20 mouse cellular contexts compared by ENCODE assay signal in genomic region chr9:106462430-106462800, GRCm38 (mm10). TPM values are rescaled to one million over a fixed set of nuclear protein-coding genes. Genes with fewer than 3 reads are reported as not detected.
DNase-seq lines count a peak whose midpoint lies in the region; ATAC-seq and TF ChIP-seq lines count a peak whose summit lies in the region.
"Had no signal": no experiment of that assay in that cellular context is flagged by ENCODE, and none has a peak within 500 bp of the region (broad histone marks: within the 10 kb centered on the region; RNA-seq: fewer than 3 reads in every experiment).

No protein-coding gene starts in this region.

- peaks cover 23% of the 10 kb centered on the region for H3K36me3 ChIP-seq in midbrain, embryonic 11.5 days (ENCODE audit: control insufficient read depth, insufficient read depth, low read length)
- H3K36me3 ChIP-seq in midbrain, postnatal 0 days (ENCODE audit: insufficient read depth, low read length): peaks cover 33% of the 10 kb centered on the region
- peaks cover 24% of the 10 kb centered on the region for H3K36me3 ChIP-seq in kidney, embryonic 16.5 days (ENCODE audit: insufficient read depth, low read length)

- 89% methylated on average over 12 of the region's 12 CpGs for WGBS in midbrain, embryonic 11.5 days
- WGBS in midbrain, postnatal 0 days: 91% methylated on average over 12 of the region's 12 CpGs
- 90% methylated on average over 12 of the region's 12 CpGs for WGBS in kidney, embryonic 16.5 days

- no peak for ATAC-seq in cerebellum, adult (ENCODE audit: insufficient number of reproducible peaks, low FRiP score, low TSS enrichment)
- no peak for ATAC-seq in midbrain, embryonic 11.5 days (ENCODE audit: low FRiP score)
- no peak for ATAC-seq in midbrain, postnatal 0 days (ENCODE audit: low FRiP score)
- no peak for ATAC-seq in kidney, embryonic 16.5 days (ENCODE audit: low FRiP score, low TSS enrichment)
- ATAC-seq: forebrain, embryonic 14.5 days; hindbrain, postnatal 0 days had no signal

- peak; percentile 72 for DNase-seq in cerebellum, adult 11-12 months
- DNase-seq in midbrain, embryonic 11.5 days (ENCODE audit: low spot score, missing footprints): peak; percentile 83
- no peak for DNase-seq in midbrain, postnatal 0 days (ENCODE audit: low spot score)
- DNase-seq in cerebellum, postnatal 14 days: peak; percentile 45 to 48
- DNase-seq in adrenal gland, adult 2 months: no peak
- DNase-seq: gastrocnemius, adult 2 months; gastrocnemius, postnatal 25 days; heart, adult 18-20 months; heart, postnatal 14 days; kidney, adult 11 months had no signal

- no peaks in the 10 kb centered on the region for H3K9me3 ChIP-seq in midbrain, embryonic 11.5 days (ENCODE audit: control insufficient read depth, low read length)
- no peaks in the 10 kb centered on the region for H3K9me3 ChIP-seq in midbrain, postnatal 0 days (ENCODE audit: low read length)
- no peaks in the 10 kb centered on the region for H3K9me3 ChIP-seq in kidney, embryonic 16.5 days (ENCODE audit: low read length)
- H3K9me3 ChIP-seq: embryonic facial prominence, embryonic 13.5 days; heart, embryonic 15.5 days; hindbrain, embryonic 13.5 days had no signal

- H3K4me3 ChIP-seq in midbrain, embryonic 11.5 days (ENCODE audit: low read depth, low read length): no peak overlapping the region
- H3K4me3 ChIP-seq in midbrain, postnatal 0 days (ENCODE audit: low read depth, low read length): no peak overlapping the region
- no peak overlapping the region for H3K4me3 ChIP-seq in kidney, embryonic 16.5 days (ENCODE audit: low read length)
- H3K4me3 ChIP-seq: embryonic facial prominence, embryonic 13.5 days; gastrocnemius, adult 2 months; heart, embryonic 15.5 days; hindbrain, embryonic 13.5 days had no signal

- peaks cover 7% of the 10 kb centered on the region for H3K27me3 ChIP-seq in midbrain, embryonic 11.5 days (ENCODE audit: control insufficient read depth, insufficient read depth, low read length)
- no peaks in the 10 kb centered on the region for H3K27me3 ChIP-seq in midbrain, postnatal 0 days (ENCODE audit: insufficient read depth, low read length)
- H3K27me3 ChIP-seq in kidney, embryonic 16.5 days (ENCODE audit: insufficient read depth, low read length): 0 out of 2 replicates have a peak, but pooled peaks cover 3% of the 10 kb centered on the region
- H3K27me3 ChIP-seq: hindbrain, embryonic 13.5 days had no signal

- H3K9ac ChIP-seq in midbrain, embryonic 11.5 days (ENCODE audit: low read length): no peak overlapping the region
- H3K9ac ChIP-seq in midbrain, postnatal 0 days (replicated peaks; ENCODE audit: low read length, poor library complexity, severe bottlenecking): no peak overlapping the region
- H3K9ac ChIP-seq in kidney, embryonic 16.5 days (replicated peaks; ENCODE audit: low read length): no peak overlapping the region
- H3K9ac ChIP-seq: heart, embryonic 15.5 days; hindbrain, embryonic 13.5 days had no signal

- H3K4me1 ChIP-seq in midbrain, embryonic 11.5 days (ENCODE audit: control insufficient read depth, insufficient read depth, low read length): peaks cover 34% of the 10 kb centered on the region
- H3K4me1 ChIP-seq in midbrain, postnatal 0 days (ENCODE audit: insufficient read depth, low read length): peaks cover 5% of the 10 kb centered on the region; the same call in 1 of the 2 replicates
- H3K4me1 ChIP-seq in kidney, embryonic 16.5 days (ENCODE audit: insufficient read depth, low read length): peaks cover 41% of the 10 kb centered on the region

- no peak for TF ChIP-seq CTCF in midbrain, postnatal 0 days (IDR thresholded peaks at IDR 0.05)

- no peak overlapping the region for H3K4me2 ChIP-seq in midbrain, embryonic 11.5 days
- H3K4me2 ChIP-seq in midbrain, postnatal 0 days (ENCODE audit: low read depth, low read length, poor library complexity, severe bottlenecking): no peak overlapping the region
- no peak overlapping the region for H3K4me2 ChIP-seq in kidney, embryonic 16.5 days (replicated peaks; ENCODE audit: low read depth, low read length)
- H3K4me2 ChIP-seq: embryonic facial prominence, embryonic 13.5 days; heart, embryonic 11.5 days; heart, embryonic 15.5 days; hindbrain, embryonic 13.5 days had no signal

- H3K27ac ChIP-seq in midbrain, embryonic 11.5 days (ENCODE audit: low read depth, low read length): no peak overlapping the region
- H3K27ac ChIP-seq in midbrain, postnatal 0 days (ENCODE audit: low read depth, low read length): no peak overlapping the region
- H3K27ac ChIP-seq in kidney, embryonic 16.5 days (ENCODE audit: low read length): no peak overlapping the region
- H3K27ac ChIP-seq: embryonic facial prominence, embryonic 13.5 days; gastrocnemius, adult 2 months; heart, embryonic 15.5 days; hindbrain, embryonic 13.5 days; hindbrain, postnatal 0 days had no signal

RNA-seq across cellular contexts. Expression of gene Gpr62, which starts 3.3 kb away (rescaled TPM):
- 0.12 and 0.23 TPM in 2 replicates for polyA plus RNA-seq in midbrain, embryonic 11.5 days (2014; fragmentation: Nextera tagmentation; extraction: Ambion mirVana)
- total RNA-seq in midbrain, postnatal 0 days (2014; rRNA removed): 1.8 and 2.2 TPM in 2 replicates
- polyA plus RNA-seq in midbrain, postnatal 0 days (2015; fragmentation: Nextera tagmentation; extraction: Ambion mirVana): 2.9 and 3.1 TPM in 2 replicates
- polyA plus RNA-seq in kidney, embryonic 16.5 days (2015; fragmentation: Nextera tagmentation; extraction: Ambion mirVana): 0.31 and 0.41 TPM in 2 replicates
- total RNA-seq in adrenal gland, adult 2 months (2021): under 1 TPM; 0.17 TPM
- polyA plus RNA-seq in adrenal gland, adult 2 months (2012; rRNA removed): 0.95 and 0.99 TPM in 2 replicates
- total RNA-seq: heart, adult 18-20 months; hematopoietic stem cell, adult 5-6 weeks; MEL had no signal

RNA-seq across cellular contexts. Expression of gene Pcbp4, which starts 9.3 kb away (rescaled TPM):
- 219 and 256 TPM in 2 replicates for polyA plus RNA-seq in midbrain, embryonic 11.5 days (2014; fragmentation: Nextera tagmentation; extraction: Ambion mirVana)
- 543 and 647 TPM in 2 replicates for total RNA-seq in midbrain, postnatal 0 days (2014; rRNA removed)
- 242 and 248 TPM in 2 replicates for polyA plus RNA-seq in midbrain, postnatal 0 days (2015; fragmentation: Nextera tagmentation; extraction: Ambion mirVana)
- 119 and 136 TPM in 2 replicates for polyA plus RNA-seq in kidney, embryonic 16.5 days (2015; fragmentation: Nextera tagmentation; extraction: Ambion mirVana)
- 10 to 100 TPM; 17.5 to 28.6 TPM for total RNA-seq in adrenal gland, adult 2 months (2021)
- polyA plus RNA-seq in adrenal gland, adult 2 months (2012; rRNA removed): 56.4 and 90.6 TPM in 2 replicates

RNA-seq across cellular contexts. Expression of gene Rrp9, which starts 13.3 kb away (rescaled TPM):
- 38.2 and 44.4 TPM in 2 replicates for polyA plus RNA-seq in midbrain, embryonic 11.5 days (2014; fragmentation: Nextera tagmentation; extraction: Ambion mirVana)
- total RNA-seq in midbrain, postnatal 0 days (2014; rRNA removed): 32.9 and 34.1 TPM in 2 replicates
- polyA plus RNA-seq in midbrain, postnatal 0 days (2015; fragmentation: Nextera tagmentation; extraction: Ambion mirVana): 33.7 and 38.3 TPM in 2 replicates
- 56.2 and 59.5 TPM in 2 replicates for polyA plus RNA-seq in kidney, embryonic 16.5 days (2015; fragmentation: Nextera tagmentation; extraction: Ambion mirVana)
- total RNA-seq in adrenal gland, adult 2 months (2021): 10 to 100 TPM; 41.2 to 47.0 TPM
- 36.8 and 42.2 TPM in 2 replicates for polyA plus RNA-seq in adrenal gland, adult 2 months (2012; rRNA removed)

RNA-seq across cellular contexts. Expression of gene Parp3, which starts 14.3 kb away (rescaled TPM):
- 1.1 and 1.2 TPM in 2 replicates for polyA plus RNA-seq in midbrain, embryonic 11.5 days (2014; fragmentation: Nextera tagmentation; extraction: Ambion mirVana)
- 2.3 and 3.4 TPM in 2 replicates for total RNA-seq in midbrain, postnatal 0 days (2014; rRNA removed)
- polyA plus RNA-seq in midbrain, postnatal 0 days (2015; fragmentation: Nextera tagmentation; extraction: Ambion mirVana): 2.4 and 2.5 TPM in 2 replicates
- 3.3 and 3.5 TPM in 2 replicates for polyA plus RNA-seq in kidney, embryonic 16.5 days (2015; fragmentation: Nextera tagmentation; extraction: Ambion mirVana)
- total RNA-seq in adrenal gland, adult 2 months (2021): 10 to 100 TPM; 39.4 to 60.7 TPM
- 65.6 and 87.4 TPM in 2 replicates for polyA plus RNA-seq in adrenal gland, adult 2 months (2012; rRNA removed)

RNA-seq across cellular contexts. Expression of gene Abhd14a, which starts 14.9 kb away (rescaled TPM):
- 30.8 and 34.5 TPM in 2 replicates for polyA plus RNA-seq in midbrain, embryonic 11.5 days (2014; fragmentation: Nextera tagmentation; extraction: Ambion mirVana)
- total RNA-seq in midbrain, postnatal 0 days (2014; rRNA removed): 69.8 and 73.8 TPM in 2 replicates
- 72.3 and 74.5 TPM in 2 replicates for polyA plus RNA-seq in midbrain, postnatal 0 days (2015; fragmentation: Nextera tagmentation; extraction: Ambion mirVana)
- polyA plus RNA-seq in kidney, embryonic 16.5 days (2015; fragmentation: Nextera tagmentation; extraction: Ambion mirVana): 68.8 and 70.3 TPM in 2 replicates
- total RNA-seq in adrenal gland, adult 2 months (2021): 10 to 100 TPM; 18.8 to 25.9 TPM
- polyA plus RNA-seq in adrenal gland, adult 2 months (2012; rRNA removed): 29.0 and 33.9 TPM in 2 replicates

Comparison
In these comparisons a context has a peak if more than half of its experiments do, and no peak if none do; other contexts are left out.
1. DNase-seq: peak in cerebellum, adult 11-12 months (single experiment), midbrain, embryonic 11.5 days (single experiment) and cerebellum, postnatal 14 days (2 of 2); none in midbrain, postnatal 0 days (single experiment) and adrenal gland, adult 2 months (single experiment).